Mouse (Mus musculus) lung, adult 2 months (tissue): Measurements from ENCODE around the gene Arpc4.

Experiments used
- CTCF ChIP-seq: fragments of 200-500 bp; IDR thresholded peaks from 2 replicates; pipeline ENCODE4 v1.5.1; 2011; ENCODE audit warnings: mild to moderate bottlenecking, low read length, control low read depth; ENCODE audit not compliant: insufficient read depth
- POLR2A ChIP-seq: fragments of 200-500 bp; IDR thresholded peaks from 2 replicates; pipeline ENCODE4 v1.6.1; 2011; ENCODE audit warnings: low read depth, mild to moderate bottlenecking, control low read depth, low read length, borderline replicate concordance; ENCODE audit errors: extremely low read depth

DNA sequence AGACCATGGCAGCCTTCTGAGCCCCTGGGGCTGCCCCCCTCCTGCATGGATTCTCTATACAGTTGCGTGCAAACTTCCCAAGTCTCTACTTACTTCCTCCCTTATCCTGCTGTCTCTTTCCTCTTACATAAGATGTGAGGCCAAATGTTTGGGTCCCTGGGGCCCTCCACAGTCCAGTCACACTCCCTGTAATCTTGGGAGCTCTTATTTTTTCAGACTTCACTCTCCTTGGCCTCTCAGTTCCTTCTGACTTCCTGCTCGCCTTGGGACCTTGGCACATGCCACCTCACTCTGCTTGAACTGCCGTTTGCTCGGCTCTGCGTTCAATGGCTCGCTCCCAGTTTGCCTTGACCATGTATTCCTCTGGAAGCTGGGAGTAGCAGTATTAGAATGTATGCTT is 16.0 kb downstream of the Arpc4 start:
- no peak for TF ChIP-seq POLR2A
- TF ChIP-seq CTCF = no peak
